Mouse (Mus musculus) liver, embryonic 14.5 days (tissue): ENCODE results near the gene Ptpn14.

Experiments used
- CTCF ChIP-seq: IDR thresholded peaks from 2 replicates; pipeline ENCODE4 v1.5.1; 2016; ENCODE audit warnings: antibody characterized with exemption, low read depth, control low read depth
- EP300 ChIP-seq: IDR thresholded peaks from 2 replicates; pipeline ENCODE4 v1.6.1; 2016; ENCODE audit warnings: antibody characterized with exemption, low read depth

DNA sequence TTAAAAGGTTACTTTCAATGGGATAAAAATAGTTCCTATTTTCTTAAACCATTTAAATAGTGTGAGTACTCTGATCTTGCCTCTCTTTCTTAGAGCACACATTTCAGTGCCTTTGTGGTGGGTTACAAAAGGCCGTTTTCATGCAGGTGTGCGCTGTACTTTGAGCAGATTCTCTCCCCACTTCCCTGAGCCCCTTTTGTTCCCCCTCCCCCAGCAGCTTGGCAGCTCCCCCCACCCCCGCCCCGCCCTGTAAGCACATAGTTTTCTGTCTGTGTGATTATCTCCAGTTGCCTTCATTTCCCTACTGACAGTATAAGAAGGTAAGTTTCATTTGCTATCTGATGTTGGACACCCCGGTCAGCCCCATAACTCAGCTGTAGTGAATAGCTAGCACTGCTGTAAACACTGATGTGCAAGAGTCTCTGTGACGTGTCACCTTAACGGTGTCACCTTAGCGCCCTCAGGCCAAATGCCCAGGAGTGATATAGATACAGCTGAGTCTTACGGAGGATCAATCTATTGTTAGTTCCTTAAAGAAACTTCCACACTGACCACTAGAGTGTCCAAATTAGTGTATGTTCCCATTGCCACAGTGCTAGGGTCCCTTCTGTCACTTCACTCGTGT is 53.8 kb downstream of the Ptpn14 start:
- TF ChIP-seq CTCF (no peak), EP300 (no peak)
